Mouse (Mus musculus): ENCODE results near the gene Gm11060. TPM values are rescaled to one million over a fixed set of nuclear protein-coding genes. Genes with fewer than 3 reads are reported as not detected.

The Gm11060 gene
- polyA plus RNA-seq, 1 experiment = not detected

GRCm38 (mm10) chr2:105127531-105128480 is 36.0 kb downstream of the Gm11060 start:
- no peak overlapping the region for H3ac ChIP-seq (ENCODE audit: control insufficient read depth, insufficient read length, low read depth)
- H3K79me3 ChIP-seq (ENCODE audit: low read depth) = no peaks in the 10 kb centered on the region
- H3K36me3 ChIP-seq (ENCODE audit: control insufficient read depth, insufficient read depth) = no peaks in the 10 kb centered on the region
- H3K4me3 ChIP-seq (ENCODE audit: insufficient read depth, poor library complexity, severe bottlenecking) = no peak overlapping the region
- H3K27me3 ChIP-seq (ENCODE audit: control insufficient read depth, insufficient read depth, insufficient read length) = peaks cover 66% of the 10 kb centered on the region
- no peaks in the 10 kb centered on the region for H3K79me2 ChIP-seq (ENCODE audit: control insufficient read depth, insufficient read depth)
- TF ChIP-seq MYOD1 (IDR thresholded peaks at IDR 0.05; ENCODE audit: control insufficient read depth, insufficient read length, low read depth) (no peak), MYOG (IDR thresholded peaks at IDR 0.05; ENCODE audit: control insufficient read depth, extremely low read depth, insufficient read length) (no peak), USF1 (IDR thresholded peaks at IDR 0.05; ENCODE audit: low read depth) (no peak), CTCF (IDR thresholded peaks at IDR 0.05; ENCODE audit: control insufficient read depth, insufficient read depth, insufficient read length) (no peak), CEBPB (IDR thresholded peaks at IDR 0.05; ENCODE audit: low read depth) (no peak), MAX (IDR thresholded peaks at IDR 0.05) (no peak), FOSL1 (IDR thresholded peaks at IDR 0.05; ENCODE audit: insufficient read depth, low read length, poor library complexity, severe bottlenecking) (no peak)

- Histone ChIP-seq H3K36me3 (ENCODE audit: control insufficient read depth, insufficient read depth) (no peaks in the 10 kb centered on the region), H3K4me3 (ENCODE audit: insufficient read depth, poor library complexity, severe bottlenecking) (no peak overlapping the region), H3K27me3 (ENCODE audit: control insufficient read depth, insufficient read depth, insufficient read length) (peaks cover 67% of the 10 kb centered on the region), H3ac (ENCODE audit: control insufficient read depth, insufficient read length, low read depth) (no peak overlapping the region), H3K79me3 (ENCODE audit: low read depth) (no peaks in the 10 kb centered on the region), H3K79me2 (ENCODE audit: control insufficient read depth, insufficient read depth) (no peaks in the 10 kb centered on the region)
- TF ChIP-seq USF1 (IDR thresholded peaks at IDR 0.05; ENCODE audit: low read depth) (no peak), MYOG (IDR thresholded peaks at IDR 0.05; ENCODE audit: control insufficient read depth, extremely low read depth, insufficient read length) (no peak), CTCF (IDR thresholded peaks at IDR 0.05; ENCODE audit: control insufficient read depth, insufficient read depth, insufficient read length) (no peak), CEBPB (IDR thresholded peaks at IDR 0.05; ENCODE audit: low read depth) (no peak), FOSL1 (IDR thresholded peaks at IDR 0.05; ENCODE audit: insufficient read depth, low read length, poor library complexity, severe bottlenecking) (no peak), MAX (IDR thresholded peaks at IDR 0.05) (no peak), MYOD1 (IDR thresholded peaks at IDR 0.05; ENCODE audit: control insufficient read depth, insufficient read length, low read depth) (no peak)
Observed at GRCm38 (mm10) chr2:105128564-105128963, 36.7 kb downstream of the Gm11060 start.

- Histone ChIP-seq H3ac (ENCODE audit: control insufficient read depth, insufficient read length, low read depth) (no peak overlapping the region), H3K4me3 (ENCODE audit: insufficient read depth, poor library complexity, severe bottlenecking) (no peak overlapping the region), H3K79me2 (ENCODE audit: control insufficient read depth, insufficient read depth) (no peaks in the 10 kb centered on the region), H3K27me3 (ENCODE audit: control insufficient read depth, insufficient read depth, insufficient read length) (peaks cover 66% of the 10 kb centered on the region), H3K36me3 (ENCODE audit: control insufficient read depth, insufficient read depth) (no peaks in the 10 kb centered on the region), H3K79me3 (ENCODE audit: low read depth) (no peaks in the 10 kb centered on the region)
- TF ChIP-seq CEBPB (IDR thresholded peaks at IDR 0.05; ENCODE audit: low read depth) (no peak), FOSL1 (IDR thresholded peaks at IDR 0.05; ENCODE audit: insufficient read depth, low read length, poor library complexity, severe bottlenecking) (no peak), CTCF (IDR thresholded peaks at IDR 0.05; ENCODE audit: control insufficient read depth, insufficient read depth, insufficient read length) (no peak), USF1 (IDR thresholded peaks at IDR 0.05; ENCODE audit: low read depth) (no peak), MAX (IDR thresholded peaks at IDR 0.05) (no peak), MYOG (IDR thresholded peaks at IDR 0.05; ENCODE audit: control insufficient read depth, extremely low read depth, insufficient read length) (no peak), MYOD1 (IDR thresholded peaks at IDR 0.05; ENCODE audit: control insufficient read depth, insufficient read length, low read depth) (no peak)
Observed at GRCm38 (mm10) chr2:105130351-105131060, 38.7 kb downstream of the Gm11060 start.

- Histone ChIP-seq H3K79me2 (ENCODE audit: control insufficient read depth, insufficient read depth) (no peaks in the 10 kb centered on the region), H3K4me3 (ENCODE audit: insufficient read depth, poor library complexity, severe bottlenecking) (no peak overlapping the region), H3K79me3 (ENCODE audit: low read depth) (no peaks in the 10 kb centered on the region), H3K36me3 (ENCODE audit: control insufficient read depth, insufficient read depth) (no peaks in the 10 kb centered on the region), H3ac (ENCODE audit: control insufficient read depth, insufficient read length, low read depth) (no peak overlapping the region), H3K27me3 (ENCODE audit: control insufficient read depth, insufficient read depth, insufficient read length) (peaks cover 67% of the 10 kb centered on the region)
- TF ChIP-seq MAX (IDR thresholded peaks at IDR 0.05) (no peak), MYOG (IDR thresholded peaks at IDR 0.05; ENCODE audit: control insufficient read depth, extremely low read depth, insufficient read length) (no peak), CEBPB (IDR thresholded peaks at IDR 0.05; ENCODE audit: low read depth) (no peak), USF1 (IDR thresholded peaks at IDR 0.05; ENCODE audit: low read depth) (no peak), CTCF (IDR thresholded peaks at IDR 0.05; ENCODE audit: control insufficient read depth, insufficient read depth, insufficient read length) (no peak), MYOD1 (IDR thresholded peaks at IDR 0.05; ENCODE audit: control insufficient read depth, insufficient read length, low read depth) (no peak), FOSL1 (IDR thresholded peaks at IDR 0.05; ENCODE audit: insufficient read depth, low read length, poor library complexity, severe bottlenecking) (no peak)
Observed at GRCm38 (mm10) chr2:105131061-105131810, 39.4 kb downstream of the Gm11060 start.

GRCm38 (mm10) chr2:105131811-105132100 is 39.9 kb downstream of the Gm11060 start:
- no peak overlapping the region for H3K4me3 ChIP-seq (ENCODE audit: insufficient read depth, poor library complexity, severe bottlenecking)
- no peak for TF ChIP-seq CEBPB (IDR thresholded peaks at IDR 0.05; ENCODE audit: low read depth)
- no peak for TF ChIP-seq MYOD1 (IDR thresholded peaks at IDR 0.05; ENCODE audit: control insufficient read depth, insufficient read length, low read depth)
- TF ChIP-seq FOSL1 (IDR thresholded peaks at IDR 0.05; ENCODE audit: insufficient read depth, low read length, poor library complexity, severe bottlenecking) = no peak
- H3K79me3 ChIP-seq (ENCODE audit: low read depth) = no peaks in the 10 kb centered on the region
- H3K27me3 ChIP-seq (ENCODE audit: control insufficient read depth, insufficient read depth, insufficient read length) = peaks cover 68% of the 10 kb centered on the region
- H3K79me2 ChIP-seq (ENCODE audit: control insufficient read depth, insufficient read depth) = no peaks in the 10 kb centered on the region
- no peak overlapping the region for H3ac ChIP-seq (ENCODE audit: control insufficient read depth, insufficient read length, low read depth)
- H3K36me3 ChIP-seq (ENCODE audit: control insufficient read depth, insufficient read depth) = no peaks in the 10 kb centered on the region
